Mouse (Mus musculus) retina, postnatal 1 day (tissue): ENCODE measurements around the gene Naa16.

ENCODE experiments used
- DNase-seq: peaks from one replicate; pipeline ENCODE4 v3.0.0-alpha.2; 2012

Naa16 gene

DNA sequence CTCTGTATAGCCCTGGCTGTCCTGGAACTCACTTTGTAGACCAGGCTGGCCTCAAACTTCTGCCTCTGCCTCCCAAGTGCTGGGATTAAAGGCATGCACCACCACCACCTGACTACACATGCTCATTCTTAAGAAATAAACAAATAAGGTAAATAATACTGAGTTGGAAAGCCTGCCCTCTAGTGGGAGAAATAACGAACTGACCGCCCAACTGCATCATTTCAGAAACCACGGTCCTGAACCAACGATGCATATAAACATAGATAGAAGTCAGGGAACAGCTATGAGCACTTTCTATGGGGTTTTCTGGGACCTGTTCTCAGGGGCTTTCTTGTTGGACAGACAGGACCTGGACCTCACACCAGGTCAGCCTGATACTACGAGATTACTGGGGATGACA lies 63.5 kb downstream of the Naa16 start:
- DNase-seq = peak; percentile 66

DNA sequence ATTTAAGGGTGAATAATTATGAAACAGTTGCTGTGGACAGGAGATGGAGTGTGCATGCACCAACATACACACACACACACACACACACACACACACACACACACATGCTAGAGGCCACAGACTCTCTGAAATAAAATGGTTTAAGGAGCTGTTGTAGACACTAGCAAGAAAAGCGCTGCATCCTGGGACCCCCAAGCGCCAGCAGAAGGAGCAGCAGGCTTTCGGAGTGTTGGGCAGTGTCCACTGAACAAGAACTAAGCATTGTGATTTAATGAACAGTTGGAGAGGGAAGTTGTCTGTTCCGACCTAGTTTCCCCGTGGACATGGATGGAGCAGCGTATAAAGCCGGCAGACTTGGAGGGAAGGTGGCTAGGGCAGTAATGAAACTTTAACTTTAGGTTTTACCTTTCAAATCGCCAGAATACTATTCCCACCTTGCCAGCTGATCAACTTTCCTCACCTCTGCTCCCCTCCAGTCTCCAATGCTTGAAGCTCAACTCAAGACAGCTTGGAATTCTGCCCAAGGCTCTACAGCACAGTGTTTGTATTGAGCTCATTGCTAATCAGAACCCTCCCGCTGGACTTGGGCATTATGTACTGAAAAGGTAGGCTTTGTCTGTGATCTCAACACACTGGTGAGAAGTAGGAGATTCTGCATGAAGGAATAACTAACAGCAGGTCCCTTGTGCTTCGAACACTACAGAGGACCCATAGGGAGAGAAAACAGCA lies 66.3 kb downstream of the Naa16 start:
- peak; percentile 50 for DNase-seq

DNA sequence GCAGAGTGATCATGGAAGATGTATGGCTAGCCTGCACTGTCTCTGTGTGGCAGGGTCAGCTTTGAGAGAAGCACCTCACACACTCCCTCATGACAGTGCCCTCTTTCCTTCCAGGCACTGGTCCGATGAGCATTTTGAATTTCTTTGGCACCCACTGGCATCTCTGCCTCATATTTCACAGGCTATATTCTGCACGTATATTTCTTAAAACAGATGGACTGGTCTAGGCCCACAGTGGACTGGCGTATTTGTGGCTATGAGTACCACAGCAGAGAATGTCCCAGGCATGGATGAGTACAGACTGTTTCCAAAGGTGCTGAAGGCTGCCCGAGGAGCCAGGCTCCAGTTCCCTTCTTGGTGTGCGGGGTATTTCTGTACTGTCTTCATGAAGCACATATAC lies 68.7 kb downstream of the Naa16 start:
- no peak for DNase-seq

DNA sequence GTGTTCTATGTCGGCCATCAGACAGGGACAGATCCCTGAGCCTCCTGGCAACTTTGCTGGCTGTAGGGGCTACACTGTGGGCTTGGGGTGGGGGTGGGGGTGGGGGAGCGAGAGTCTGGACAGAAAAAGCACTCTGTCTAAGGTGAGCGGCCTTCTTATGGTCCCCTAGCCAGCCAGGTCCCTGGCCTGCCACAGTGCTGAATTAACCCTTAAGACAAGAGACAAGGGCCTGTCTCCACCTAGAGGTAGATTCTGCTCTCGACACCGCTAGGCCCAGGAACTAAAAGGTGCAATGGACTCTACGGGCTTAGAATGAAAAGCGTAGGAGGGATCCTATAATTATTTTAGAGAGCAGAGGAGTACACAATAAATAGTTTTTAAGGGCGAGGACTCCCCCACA lies 69.4 kb downstream of the Naa16 start:
- peak; percentile 61 for DNase-seq

GRCm38 (mm10) chr14:79317602-79318001 lies 73.0 kb downstream of the Naa16 start:
- DNase-seq = no peak

GRCm38 (mm10) chr14:79315877-79316276 lies 74.7 kb downstream of the Naa16 start:
- DNase-seq = no peak

DNA sequence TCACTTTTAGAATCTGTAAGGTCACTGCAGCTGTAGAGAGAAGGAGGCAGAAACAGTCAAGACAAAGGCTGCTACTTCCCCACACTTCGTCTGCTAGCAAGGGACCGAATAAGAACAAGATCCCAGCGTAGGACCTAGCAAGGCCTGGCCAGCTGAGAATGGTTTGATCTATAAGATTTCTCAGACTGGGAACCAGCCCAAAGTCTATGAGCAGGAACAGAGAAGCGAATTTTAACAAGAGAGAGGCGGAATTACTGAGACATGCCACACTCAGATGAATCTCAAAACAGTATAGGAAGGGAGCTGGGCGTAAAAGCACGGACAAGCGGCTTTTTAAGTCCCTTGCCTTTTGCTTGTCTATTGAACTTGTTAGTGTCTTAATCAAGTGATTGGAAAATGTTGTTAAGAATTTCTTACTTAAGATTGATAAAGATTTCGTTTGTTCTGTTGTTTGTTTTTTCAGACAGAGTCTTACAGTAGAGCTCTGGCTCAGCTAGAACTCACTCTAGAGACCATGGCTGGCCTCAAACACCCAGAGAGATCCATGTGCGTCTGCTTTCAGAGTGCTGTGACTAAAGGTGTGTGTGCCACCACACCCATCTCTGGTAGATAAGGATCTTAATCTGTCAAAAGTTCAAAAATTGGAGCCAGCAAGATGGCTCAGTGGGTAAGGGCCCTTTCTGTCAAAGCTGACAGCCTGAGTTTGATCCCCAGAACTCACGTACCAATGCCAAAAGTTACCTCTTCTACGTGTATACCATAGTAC lies 76.2 kb downstream of the Naa16 start:
- DNase-seq = no peak

DNA sequence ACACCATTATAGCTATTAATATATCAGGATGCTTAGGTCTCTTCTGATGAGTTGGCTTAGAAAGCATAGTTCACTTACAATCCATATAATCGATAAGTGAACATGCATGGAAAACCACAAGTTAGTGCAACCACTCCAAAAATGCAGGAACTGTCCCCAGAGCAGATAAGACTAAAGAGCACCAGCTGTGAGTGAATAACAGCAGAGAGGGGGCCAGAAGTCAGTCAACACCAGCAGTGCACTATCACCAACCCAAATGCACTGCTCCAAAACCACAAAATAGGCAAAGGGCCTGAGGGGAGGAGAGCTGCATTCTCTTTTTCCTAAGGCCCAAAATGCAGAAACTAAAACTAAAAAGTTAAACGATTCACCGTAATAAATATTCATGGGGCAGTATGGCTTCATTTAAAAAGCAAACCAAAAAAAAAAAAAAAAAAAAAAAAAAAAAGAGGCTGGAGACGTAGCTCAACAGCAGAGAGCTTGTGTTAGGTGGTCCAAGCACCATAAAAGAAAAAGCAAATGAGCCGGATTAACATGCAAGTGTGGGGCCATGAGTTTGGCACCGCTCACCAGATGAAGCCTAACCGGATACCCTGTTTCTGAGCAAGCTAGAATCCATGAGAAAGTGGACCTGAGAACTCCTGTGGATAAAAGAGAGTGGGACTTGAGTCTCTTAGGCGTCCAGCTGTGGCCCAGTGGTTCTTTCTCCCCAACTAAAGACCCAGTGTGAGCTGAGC lies 77.0 kb downstream of the Naa16 start:
- no peak for DNase-seq

GRCm38 (mm10) chr14:79312719-79313118 lies 77.9 kb downstream of the Naa16 start:
- no peak for DNase-seq

GRCm38 (mm10) chr14:79311918-79312454 lies 78.6 kb downstream of the Naa16 start:
- no peak for DNase-seq

DNA sequence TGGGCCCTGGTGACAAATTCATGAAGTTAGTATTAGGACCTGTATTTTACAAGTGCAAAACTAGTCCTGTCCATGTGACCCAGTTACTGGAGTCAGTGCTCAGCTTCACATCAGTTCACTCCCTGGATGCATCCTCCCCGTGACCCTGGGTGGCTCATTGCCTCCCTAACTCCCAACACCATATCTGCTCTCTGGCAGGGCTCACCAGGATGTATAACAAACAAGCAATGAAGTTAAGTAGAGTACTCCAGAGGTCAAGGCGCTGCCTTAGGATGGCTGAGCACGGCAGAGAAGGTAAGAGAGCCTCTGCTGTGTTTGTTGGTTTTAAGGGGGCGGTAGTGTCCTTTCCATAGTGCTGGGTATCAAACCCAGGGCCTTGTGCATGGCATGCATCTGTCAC lies 81.5 kb downstream of the Naa16 start:
- no peak for DNase-seq

GRCm38 (mm10) chr14:79308364-79308763 lies 82.2 kb downstream of the Naa16 start:
- no peak for DNase-seq

- DNase-seq = no peak
These were observed 82.7 kb downstream of the Naa16 start for GRCm38 (mm10) chr14:79307908-79308307.

GRCm38 (mm10) chr14:79307138-79307537 lies 83.4 kb downstream of the Naa16 start:
- no peak for DNase-seq

- DNase-seq = no peak
These were observed 85.6 kb downstream of the Naa16 start for GRCm38 (mm10) chr14:79304873-79305464.

DNA sequence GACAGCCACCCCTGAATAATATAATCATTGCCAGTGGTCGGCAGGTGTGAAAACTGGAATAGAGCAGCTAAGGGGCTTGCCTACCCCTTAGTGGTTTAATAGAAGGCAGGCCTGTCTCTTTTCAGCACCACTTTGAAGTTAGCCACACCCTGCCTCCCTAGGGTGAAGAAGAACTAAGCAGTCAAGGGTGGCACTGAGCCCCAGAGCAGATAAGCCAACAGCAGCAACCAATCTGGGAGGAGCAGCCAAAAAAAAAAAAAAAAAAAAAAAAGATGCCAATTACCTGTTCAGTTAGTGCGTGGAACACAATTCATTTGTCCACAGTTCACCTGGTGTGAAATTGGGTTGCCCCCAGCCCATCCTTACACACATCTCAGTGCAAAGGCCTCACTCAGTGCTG lies 87.4 kb downstream of the Naa16 start:
- no peak for DNase-seq

GRCm38 (mm10) chr14:79301466-79301875 lies 89.1 kb downstream of the Naa16 start, which contains the start of gene Rgcc:
Gene Rgcc (minus strand): TSS chr14:79301645.
- peak; percentile 95 for DNase-seq

DNA sequence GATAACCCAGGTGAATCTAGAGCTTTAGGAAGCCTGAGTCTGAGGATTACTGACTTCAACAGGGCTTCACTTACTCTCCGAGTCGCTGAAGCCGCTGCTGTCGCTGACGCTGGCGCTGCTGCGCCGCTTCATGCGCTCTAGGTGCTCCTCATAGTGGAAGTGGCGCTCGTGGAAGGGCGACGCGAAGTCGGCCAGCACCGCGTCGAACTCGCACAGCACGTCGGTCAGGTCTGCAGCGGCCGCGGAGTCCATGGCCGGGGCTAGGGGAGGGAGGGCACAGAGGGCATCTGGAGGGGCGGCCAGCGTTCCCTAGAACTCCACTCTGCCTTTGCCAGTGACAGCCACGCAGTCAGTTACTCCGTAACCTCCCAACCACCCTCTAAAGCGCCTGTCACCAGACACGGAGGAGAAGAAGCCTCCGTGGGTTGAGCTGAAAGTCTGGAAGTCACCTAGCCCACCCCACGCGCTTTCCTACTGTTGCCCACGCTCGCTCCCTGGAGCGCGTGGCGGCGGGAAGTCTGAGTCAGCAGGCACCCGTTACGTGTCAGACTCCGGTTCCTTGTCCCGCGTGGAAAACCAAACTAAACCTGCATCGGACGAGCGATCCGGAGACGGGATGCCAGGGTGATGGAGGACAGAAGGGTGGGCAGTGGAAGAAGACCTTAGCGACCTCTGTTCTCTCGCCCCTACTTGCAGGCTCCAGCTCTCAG lies 89.8 kb downstream of the Naa16 start:
- DNase-seq = peak; percentile 56

DNA sequence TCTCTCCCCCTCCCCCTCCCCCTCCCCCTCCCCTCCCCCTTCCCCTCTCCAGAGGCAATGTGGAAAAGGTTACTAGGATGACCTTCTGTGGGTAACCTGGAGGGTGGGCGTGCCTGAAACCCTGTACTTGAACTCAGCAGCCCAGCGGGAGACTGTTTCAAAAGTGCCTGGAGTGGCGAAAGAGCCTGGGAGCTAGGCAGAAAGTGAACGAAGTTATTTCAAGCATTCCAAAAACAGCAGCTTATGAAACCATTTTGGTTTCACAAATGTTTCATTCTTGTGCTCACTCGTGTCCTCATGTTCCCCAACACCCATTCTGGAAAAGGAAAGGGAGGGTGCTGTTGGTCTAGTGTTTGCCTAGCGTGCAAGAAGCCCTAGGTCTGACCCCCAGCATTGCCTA lies 90.8 kb downstream of the Naa16 start:
- no peak for DNase-seq

- no peak for DNase-seq
These were observed 91.3 kb downstream of the Naa16 start for GRCm38 (mm10) chr14:79299230-79299629.

DNA sequence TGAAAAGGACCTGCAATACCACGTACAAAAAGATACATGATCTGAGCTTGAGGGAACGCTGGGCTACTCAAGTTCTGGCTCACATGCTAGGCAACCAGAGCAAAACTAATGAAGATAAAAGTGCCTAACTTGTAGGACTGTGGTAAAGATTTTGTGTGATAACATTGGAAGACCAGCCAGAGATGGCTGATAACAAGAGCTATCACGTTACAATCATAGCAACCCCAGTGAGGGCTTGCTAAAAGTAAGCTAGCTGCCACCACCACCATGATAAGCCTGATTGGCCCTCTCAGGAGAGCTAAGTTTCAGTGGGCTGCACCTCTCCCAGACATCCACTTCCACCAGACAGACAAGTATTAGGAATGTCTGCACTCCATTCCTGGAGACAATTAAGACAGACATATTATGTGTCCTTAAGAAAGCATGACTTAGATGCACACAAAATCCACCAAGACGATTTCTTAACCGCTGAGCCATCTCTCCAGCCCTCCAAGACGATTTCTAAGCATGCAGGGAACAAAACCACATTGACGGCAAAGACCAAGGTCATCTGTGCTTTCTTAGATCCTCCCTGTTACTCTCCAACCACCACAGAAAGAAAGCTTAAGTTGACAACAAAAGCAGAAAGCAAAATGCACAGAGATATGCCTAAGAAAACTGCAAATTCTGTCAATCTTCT lies 92.1 kb downstream of the Naa16 start:
- DNase-seq = no peak

DNA sequence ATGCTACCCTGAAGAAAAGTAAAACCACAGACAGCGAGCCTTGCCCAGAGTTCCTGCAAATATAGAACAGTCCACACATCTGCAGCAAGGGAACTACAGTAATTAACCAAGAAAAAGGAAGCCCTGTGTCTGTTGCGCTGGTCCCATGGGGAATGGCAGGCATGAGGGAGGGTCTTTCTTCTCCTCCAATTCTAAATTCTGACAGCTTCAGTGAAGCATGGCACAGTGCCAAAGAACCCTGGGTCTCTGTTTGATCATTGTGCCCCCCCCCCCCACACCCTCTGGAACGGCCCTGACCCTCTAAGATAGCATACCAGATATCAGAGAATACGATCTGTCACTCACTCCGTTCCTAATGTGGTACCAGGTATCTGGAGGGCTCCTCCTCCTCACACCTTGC lies 93.7 kb downstream of the Naa16 start:
- peak; percentile 58 for DNase-seq
